Mouse (Mus musculus): Measurements from ENCODE around the gene Gm20835. TPM values are rescaled to one million over a fixed set of nuclear protein-coding genes. Genes with fewer than 3 reads are reported as not detected.

Gene Gm20835
- polyA plus RNA-seq (2014; fragmentation: Illumina TruSeq; extraction: RNeasy Lipid Tissue Mini Kit (QIAGEN cat#74804); ENCODE audit: low read depth, low replicate concordance), result not detected

DNA sequence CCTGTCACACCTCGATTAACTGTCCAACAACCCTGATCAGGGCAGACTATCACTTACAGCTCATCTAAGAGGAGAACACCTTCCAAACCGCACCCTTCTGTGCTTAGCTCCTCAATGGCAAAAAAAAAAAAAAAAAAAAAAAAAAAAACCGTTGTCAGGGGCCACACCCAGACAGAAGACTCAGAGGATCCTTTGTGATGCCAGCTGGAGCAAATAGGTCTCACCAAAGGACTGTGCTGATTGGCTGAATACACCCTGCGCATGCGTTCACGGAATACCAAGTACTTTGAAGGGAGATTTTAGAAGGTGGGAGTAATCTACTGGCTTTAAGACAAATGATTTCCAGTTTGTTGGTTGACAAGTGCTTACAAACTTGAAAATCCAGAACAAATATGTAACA, at the start of gene Gm20835:
TSS of gene Gm20835 (minus strand) at position 101 of the 400 bp plus-strand sequence.

